Mouse (Mus musculus) ES-E14 (cell line): ENCODE measurements around the gene Gm16181.

Experiments used
- ZC3H11A ChIP-seq: IDR thresholded peaks from 2 replicates; pipeline ENCODE4 v1.6.1; 2012; ENCODE audit warnings: low read depth, mild to moderate bottlenecking, inconsistent platforms, low read length, borderline replicate concordance
- ZNF384 ChIP-seq: IDR thresholded peaks from 2 replicates; pipeline ENCODE4 v1.6.1; 2012; ENCODE audit warnings: low read depth, low read length, inconsistent platforms

GRCm38 (mm10) chr17:35269653-35270347 is 49.2 kb downstream of the Gm16181 start:
- TF ChIP-seq ZC3H11A (no peak), ZNF384 (no peak)
